Mouse (Mus musculus): Measurements from ENCODE around the gene Adamts20. TPM values are rescaled to one million over a fixed set of nuclear protein-coding genes. Genes with fewer than 3 reads are reported as not detected.

The Adamts20 gene
- polyA plus RNA-seq, 1 experiment: 0.22 TPM

- WGBS: 80% methylated on average over 18 of the region's 18 CpGs
- H3K27ac ChIP-seq (ENCODE audit: control insufficient read depth, insufficient read depth, low read length): no peak overlapping the region
- TF ChIP-seq POLR2A (IDR thresholded peaks at IDR 0.05; ENCODE audit: control insufficient read depth, extremely low read depth, insufficient read depth, low read length, poor library complexity) (no peak), CTCF (IDR thresholded peaks at IDR 0.05; ENCODE audit: borderline replicate concordance, control insufficient read depth, extremely low read depth, insufficient read depth, low read length, poor library complexity) (no peak)
- DNase-seq: no peak
- no peaks in the 10 kb centered on the region for H3K4me1 ChIP-seq (replicated peaks; ENCODE audit: control insufficient read depth, insufficient read depth, low read length)
- no peaks in the 10 kb centered on the region for H3K27me3 ChIP-seq (ENCODE audit: control insufficient read depth, insufficient read depth, low read length)
- no peaks in the 10 kb centered on the region for H3K36me3 ChIP-seq (ENCODE audit: control insufficient read depth, insufficient read depth, low read length)
- no peak overlapping the region for H3K4me3 ChIP-seq (ENCODE audit: control insufficient read depth, insufficient read depth, low read length)
Measured at GRCm38 (mm10) chr15:94457636-94458390, 7.4 kb downstream of the Adamts20 start.

- Histone ChIP-seq H3K27me3 (ENCODE audit: control insufficient read depth, insufficient read depth, low read length) (no peaks in the 10 kb centered on the region), H3K27ac (ENCODE audit: control insufficient read depth, insufficient read depth, low read length) (no peak overlapping the region), H3K36me3 (ENCODE audit: control insufficient read depth, insufficient read depth, low read length) (no peaks in the 10 kb centered on the region), H3K4me1 (replicated peaks; ENCODE audit: control insufficient read depth, insufficient read depth, low read length) (no peaks in the 10 kb centered on the region), H3K4me3 (ENCODE audit: control insufficient read depth, insufficient read depth, low read length) (no peak overlapping the region)
- DNase-seq: no peak
- 22% methylated on average over 5 of the region's 5 CpGs for WGBS
- TF ChIP-seq POLR2A (IDR thresholded peaks at IDR 0.05; ENCODE audit: control insufficient read depth, extremely low read depth, insufficient read depth, low read length, poor library complexity): no peak
- no peak for TF ChIP-seq CTCF (IDR thresholded peaks at IDR 0.05; ENCODE audit: borderline replicate concordance, control insufficient read depth, extremely low read depth, insufficient read depth, low read length, poor library complexity)
Measured at GRCm38 (mm10) chr15:94452848-94453247, 12.4 kb downstream of the Adamts20 start.

DNA sequence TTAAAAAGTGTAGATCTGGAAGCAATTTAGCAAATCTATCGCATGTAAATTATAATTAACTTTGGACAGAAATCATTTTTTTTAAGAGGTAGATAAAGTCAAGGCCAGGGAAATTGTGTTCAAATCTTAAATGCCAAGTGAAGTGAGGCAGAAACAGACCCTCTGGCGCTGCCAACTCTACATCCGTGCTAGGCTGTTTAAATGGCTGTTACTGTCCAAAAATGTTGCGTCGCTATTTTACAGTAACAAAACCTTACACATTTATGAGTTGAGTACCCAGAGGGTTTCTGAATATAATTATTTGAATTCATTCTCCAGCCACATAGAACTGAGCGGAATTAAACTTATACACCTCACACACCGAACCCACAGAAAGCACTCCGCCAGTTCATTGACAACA lies 13.6 kb downstream of the Adamts20 start:
- no peaks in the 10 kb centered on the region for H3K27me3 ChIP-seq (ENCODE audit: control insufficient read depth, insufficient read depth, low read length)
- no peak for DNase-seq
- no peaks in the 10 kb centered on the region for H3K36me3 ChIP-seq (ENCODE audit: control insufficient read depth, insufficient read depth, low read length)
- H3K4me1 ChIP-seq (replicated peaks; ENCODE audit: control insufficient read depth, insufficient read depth, low read length): no peaks in the 10 kb centered on the region
- TF ChIP-seq POLR2A (IDR thresholded peaks at IDR 0.05; ENCODE audit: control insufficient read depth, extremely low read depth, insufficient read depth, low read length, poor library complexity) (no peak), CTCF (IDR thresholded peaks at IDR 0.05; ENCODE audit: borderline replicate concordance, control insufficient read depth, extremely low read depth, insufficient read depth, low read length, poor library complexity) (no peak)
- no peak overlapping the region for H3K4me3 ChIP-seq (ENCODE audit: control insufficient read depth, insufficient read depth, low read length)
- no peak overlapping the region for H3K27ac ChIP-seq (ENCODE audit: control insufficient read depth, insufficient read depth, low read length)
- 98% methylated on average over 8 of the region's 8 CpGs for WGBS

GRCm38 (mm10) chr15:94444437-94445136 lies 20.6 kb downstream of the Adamts20 start:
- no peak overlapping the region for H3K27ac ChIP-seq (ENCODE audit: control insufficient read depth, insufficient read depth, low read length)

DNA sequence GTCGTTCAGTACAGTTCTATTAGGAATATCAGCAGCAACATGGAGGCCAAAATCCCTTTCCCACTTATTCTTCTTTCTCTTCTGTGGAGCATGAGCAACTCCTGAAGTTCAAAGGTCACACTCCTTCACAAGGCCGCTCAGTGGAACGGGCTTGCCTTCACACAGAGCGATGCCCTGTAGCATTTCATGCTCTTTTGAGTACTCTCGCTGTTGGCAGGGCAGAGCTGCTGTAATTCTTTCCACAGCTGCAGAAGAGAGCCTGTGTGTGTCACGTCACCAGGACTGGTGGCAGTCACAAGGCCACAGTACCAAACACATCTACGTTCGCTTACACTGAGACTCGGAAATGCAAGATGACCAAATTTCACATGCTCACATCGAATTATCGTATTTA lies 21.2 kb downstream of the Adamts20 start:
- Histone ChIP-seq H3K4me1 (replicated peaks; ENCODE audit: control insufficient read depth, insufficient read depth, low read length) (no peaks in the 10 kb centered on the region), H3K27me3 (ENCODE audit: control insufficient read depth, insufficient read depth, low read length) (no peaks in the 10 kb centered on the region), H3K4me3 (ENCODE audit: control insufficient read depth, insufficient read depth, low read length) (no peak overlapping the region), H3K36me3 (ENCODE audit: control insufficient read depth, insufficient read depth, low read length) (no peaks in the 10 kb centered on the region), H3K27ac (ENCODE audit: control insufficient read depth, insufficient read depth, low read length) (no peak overlapping the region)
- WGBS: 96% methylated on average over 11 of the region's 11 CpGs
- TF ChIP-seq CTCF (IDR thresholded peaks at IDR 0.05; ENCODE audit: borderline replicate concordance, control insufficient read depth, extremely low read depth, insufficient read depth, low read length, poor library complexity) (no peak), POLR2A (IDR thresholded peaks at IDR 0.05; ENCODE audit: control insufficient read depth, extremely low read depth, insufficient read depth, low read length, poor library complexity) (no peak)
- no peak for DNase-seq

More at GRCm38 (mm10) chr15:94444437-94445136, 20.6 kb downstream of the Adamts20 start:
- no peak for DNase-seq
- H3K4me3 ChIP-seq (ENCODE audit: control insufficient read depth, insufficient read depth, low read length): no peak overlapping the region
- 72% methylated on average over 8 of the region's 8 CpGs for WGBS
- H3K27me3 ChIP-seq (ENCODE audit: control insufficient read depth, insufficient read depth, low read length): no peaks in the 10 kb centered on the region
- no peaks in the 10 kb centered on the region for H3K36me3 ChIP-seq (ENCODE audit: control insufficient read depth, insufficient read depth, low read length)
- TF ChIP-seq POLR2A (IDR thresholded peaks at IDR 0.05; ENCODE audit: control insufficient read depth, extremely low read depth, insufficient read depth, low read length, poor library complexity): no peak
- no peaks in the 10 kb centered on the region for H3K4me1 ChIP-seq (replicated peaks; ENCODE audit: control insufficient read depth, insufficient read depth, low read length)

DNA sequence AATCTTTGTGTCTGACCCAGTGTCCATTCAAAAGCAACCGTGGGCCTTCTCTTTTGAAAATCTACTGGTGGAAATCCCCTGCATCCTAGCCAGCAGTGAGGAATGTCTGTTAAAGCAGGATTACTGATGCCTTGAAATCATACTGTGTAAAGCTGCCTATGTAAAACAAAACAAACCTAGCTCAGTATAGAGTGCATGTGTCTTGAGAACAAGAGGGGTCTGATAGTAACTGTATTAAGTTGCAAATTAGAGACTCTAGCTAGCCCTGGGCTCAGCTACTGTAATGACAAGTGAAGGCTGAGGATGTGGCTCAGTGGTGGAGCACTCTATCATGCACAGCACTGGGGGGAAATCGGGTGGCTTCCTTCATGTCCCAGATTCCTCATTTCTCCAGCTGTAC lies 22.2 kb downstream of the Adamts20 start:
- no peak overlapping the region for H3K4me3 ChIP-seq (ENCODE audit: control insufficient read depth, insufficient read depth, low read length)
- H3K27me3 ChIP-seq (ENCODE audit: control insufficient read depth, insufficient read depth, low read length): no peaks in the 10 kb centered on the region
- TF ChIP-seq POLR2A (IDR thresholded peaks at IDR 0.05; ENCODE audit: control insufficient read depth, extremely low read depth, insufficient read depth, low read length, poor library complexity) (no peak), CTCF (IDR thresholded peaks at IDR 0.05; ENCODE audit: borderline replicate concordance, control insufficient read depth, extremely low read depth, insufficient read depth, low read length, poor library complexity) (no peak)
- no peaks in the 10 kb centered on the region for H3K4me1 ChIP-seq (replicated peaks; ENCODE audit: control insufficient read depth, insufficient read depth, low read length)
- no peak overlapping the region for H3K27ac ChIP-seq (ENCODE audit: control insufficient read depth, insufficient read depth, low read length)
- no peaks in the 10 kb centered on the region for H3K36me3 ChIP-seq (ENCODE audit: control insufficient read depth, insufficient read depth, low read length)
- no peak for DNase-seq
- 67% methylated on average over 2 of the region's 2 CpGs for WGBS

Data from thymus, adult 2 months (tissue).